Mouse (Mus musculus) 3134 (cell line): ENCODE results near the gene Mfsd4b2.
"Not testable (repeated sequence)": the region's sequence is repeated elsewhere in the genome, so short reads cannot be mapped to it uniquely, and the experiment has no call there.

Experiments used
- DNase-seq: peaks from one replicate; pipeline ENCODE4 v3.0.0-alpha.2; 2011; ENCODE audit warnings: low spot score; ENCODE audit not compliant: insufficient read length; ENCODE audit errors: extremely low read depth

Mfsd4b2 gene

GRCm38 (mm10) chr10:39926616-39927139, at the start of gene Mfsd4b2:
Gene Mfsd4b2 (minus strand): TSS chr10:39926923.
- no peak for DNase-seq

- DNase-seq, result no peak
These were observed 49.0 kb upstream of the Mfsd4b2 start for GRCm38 (mm10) chr10:39975771-39976170.

- DNase-seq, result no peak
These were observed 48.3 kb upstream of the Mfsd4b2 start for GRCm38 (mm10) chr10:39974982-39975381.

- DNase-seq, result no peak
These were observed 40.8 kb upstream of the Mfsd4b2 start for GRCm38 (mm10) chr10:39967512-39967911.

GRCm38 (mm10) chr10:39961906-39962305, 35.2 kb upstream of the Mfsd4b2 start:
- DNase-seq, result no peak

GRCm38 (mm10) chr10:39960441-39960822, 33.7 kb upstream of the Mfsd4b2 start:
- DNase-seq, result no peak

- peak; percentile 70 for DNase-seq
These were observed 33.2 kb upstream of the Mfsd4b2 start, which contains the start of gene Mfsd4b3 for GRCm38 (mm10) chr10:39959761-39960440. Gene Mfsd4b3 (minus strand): TSS chr10:39960153.

- no peak for DNase-seq
These were observed 31.5 kb upstream of the Mfsd4b2 start for GRCm38 (mm10) chr10:39958266-39958665.

- no peak for DNase-seq
These were observed 29.7 kb upstream of the Mfsd4b2 start for GRCm38 (mm10) chr10:39956340-39956878.

GRCm38 (mm10) chr10:39955163-39955562, 28.4 kb upstream of the Mfsd4b2 start:
- no peak for DNase-seq

- no peak for DNase-seq
These were observed 22.7 kb upstream of the Mfsd4b2 start for GRCm38 (mm10) chr10:39949377-39949954.

GRCm38 (mm10) chr10:39947195-39947594, 20.5 kb upstream of the Mfsd4b2 start:
- DNase-seq, result peak; percentile 15

- no peak for DNase-seq
These were observed 9.8 kb upstream of the Mfsd4b2 start for GRCm38 (mm10) chr10:39936553-39936952.

GRCm38 (mm10) chr10:39924556-39924955, 2.2 kb downstream of the Mfsd4b2 start:
- not testable (repeated sequence) for DNase-seq

- no peak for DNase-seq
These were observed 14.1 kb downstream of the Mfsd4b2 start for GRCm38 (mm10) chr10:39912616-39913015.

- DNase-seq, result peak; percentile 26
These were observed 17.8 kb downstream of the Mfsd4b2 start for GRCm38 (mm10) chr10:39908768-39909441.

- no peak for DNase-seq
These were observed 19.7 kb downstream of the Mfsd4b2 start for GRCm38 (mm10) chr10:39906799-39907658.

GRCm38 (mm10) chr10:39904191-39904590, 22.5 kb downstream of the Mfsd4b2 start:
- DNase-seq, result no peak

- DNase-seq, result peak; percentile 93
These were observed 27.8 kb downstream of the Mfsd4b2 start, which contains the start of gene Mfsd4b4 for GRCm38 (mm10) chr10:39898874-39899371. Gene Mfsd4b4 (minus strand): TSS chr10:39899238.

GRCm38 (mm10) chr10:39896503-39896902, 30.2 kb downstream of the Mfsd4b2 start:
- no peak for DNase-seq
